Mouse (Mus musculus) heart, adult 2 months (tissue): ENCODE results near the gene Dguok.

Source experiments
- CTCF ChIP-seq: fragments of 200-600 bp; IDR thresholded peaks from 2 replicates; pipeline ENCODE4 v1.8.1; 2022; ENCODE audit warnings: antibody characterized with exemption, mild to moderate bottlenecking, moderate library complexity
- EP300 ChIP-seq: fragments of 200-500 bp; IDR thresholded peaks from 2 replicates; pipeline ENCODE4 v1.6.1; 2011; ENCODE audit warnings: low read depth, low read length, control low read depth; ENCODE audit not compliant: insufficient read depth
- POLR2A ChIP-seq: fragments of 200-500 bp; IDR thresholded peaks from 2 replicates; pipeline ENCODE4 v1.6.1; 2011; ENCODE audit warnings: mild to moderate bottlenecking, low read depth, low read length, control low read depth; ENCODE audit not compliant: insufficient read depth

GRCm38 (mm10) chr6:83456131-83456983 is 50.4 kb downstream of the Dguok start:
- TF ChIP-seq EP300 (no peak), CTCF (peak; percentile 56), POLR2A (peak; percentile 34; the same call in 1 of the 2 replicates)
